Mouse (Mus musculus): Measurements from ENCODE around the gene Itgae.

GRCm38 (mm10) chr11:73059630-73060029, 30.8 kb upstream of the Itgae start:
- TF ChIP-seq CTCF (IDR thresholded peaks at IDR 0.05; ENCODE audit: borderline replicate concordance, control insufficient read depth, extremely low read depth, insufficient read depth, low read length, poor library complexity) (no peak), POLR2A (IDR thresholded peaks at IDR 0.05; ENCODE audit: control insufficient read depth, extremely low read depth, insufficient read depth, low read length, poor library complexity) (no peak)
